In the genomic region with DNA sequence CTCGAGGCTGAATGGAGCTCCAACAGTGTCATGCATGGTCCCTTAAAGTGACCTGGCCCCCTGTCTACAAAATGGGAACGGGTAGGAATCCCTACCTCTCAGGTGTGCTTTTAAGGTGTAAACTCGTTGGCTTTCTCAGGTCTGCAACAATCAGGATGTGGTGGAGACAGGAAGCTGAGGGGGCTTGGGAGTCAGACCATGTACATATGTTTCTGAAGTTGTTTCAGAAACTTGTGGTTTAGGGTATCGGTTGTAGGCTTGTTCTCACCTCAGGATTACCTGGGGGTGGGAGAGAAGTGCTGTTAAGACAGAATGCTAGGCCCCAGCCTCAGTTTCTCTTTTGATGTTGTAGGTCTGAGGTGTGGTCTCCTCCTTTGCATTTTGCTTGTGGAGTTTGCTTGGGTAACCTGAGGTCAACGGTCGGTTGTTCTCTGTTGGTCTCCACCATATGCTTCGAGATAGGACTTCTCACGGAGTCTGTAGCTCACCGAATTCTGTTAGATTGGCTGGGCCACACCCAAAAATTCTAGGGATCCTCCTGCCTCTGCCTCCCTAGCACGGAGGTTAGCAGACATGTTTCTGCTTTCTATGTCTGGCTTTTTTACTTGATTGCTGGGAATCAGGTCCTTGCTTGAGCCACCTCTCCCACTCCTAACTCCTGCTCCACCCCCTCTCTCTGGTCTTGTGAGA, we compare ENCODE assay signal across 11 mouse cellular contexts. TPM values are rescaled to one million over a fixed set of nuclear protein-coding genes. Genes with fewer than 3 reads are reported as not detected.
DNase-seq lines count a peak whose midpoint lies in the region; ATAC-seq and TF ChIP-seq lines count a peak whose summit lies in the region.
"Had no signal": no experiment of that assay in that cellular context is flagged by ENCODE, and none has a peak within 500 bp of the region (broad histone marks: within the 10 kb centered on the region; RNA-seq: fewer than 3 reads in every experiment).

No protein-coding gene starts in this region.

- no peak for TF ChIP-seq CTCF in intestine, postnatal 0 days (IDR thresholded peaks at IDR 0.05; ENCODE audit: low read depth)
- TF ChIP-seq CTCF in MEL (IDR thresholded peaks at IDR 0.05 in 2 of 3, conservative IDR thresholded peaks at IDR 0.05 in 1 of 3; ENCODE audit: control insufficient read depth in 1 of 3, insufficient read depth in 1 of 3, low read depth in 2 of 3, low read length in 3 of 3, poor library complexity in 1 of 3, severe bottlenecking in 1 of 3) = no peak

- peaks cover 16% of the 10 kb centered on the region for H3K36me3 ChIP-seq in intestine, embryonic 14.5 days (ENCODE audit: control insufficient read depth, insufficient read depth, low read length)
- H3K36me3 ChIP-seq in intestine, postnatal 0 days (ENCODE audit: control insufficient read depth, insufficient read depth) = no peaks in the 10 kb centered on the region
- H3K36me3 ChIP-seq in MEL (ENCODE audit: control insufficient read depth in 1 of 2, insufficient read depth in 2 of 2, low read length in 2 of 2) = peaks cover 0 to 42% of the 10 kb centered on the region in 2 experiments; a peak in 2 of 4 replicates
- H3K36me3 ChIP-seq in stomach, embryonic 16.5 days (ENCODE audit: control insufficient read depth, insufficient read depth, low read length) = peaks cover 3% of the 10 kb centered on the region; the same call in 1 of the 2 replicates
- peaks cover 12% of the 10 kb centered on the region for H3K36me3 ChIP-seq in hindbrain, embryonic 14.5 days (replicated peaks; ENCODE audit: control insufficient read depth, insufficient read depth)
- H3K36me3 ChIP-seq: midbrain, embryonic 15.5 days had no signal

- peaks cover 30% of the 10 kb centered on the region for H3K4me1 ChIP-seq in intestine, embryonic 14.5 days (replicated peaks; ENCODE audit: control insufficient read depth, insufficient read depth, low read length)
- no peaks in the 10 kb centered on the region; the same call in none of the 2 replicates for H3K4me1 ChIP-seq in intestine, postnatal 0 days (replicated peaks; ENCODE audit: control insufficient read depth, insufficient read depth, low read length)
- H3K4me1 ChIP-seq in MEL (ENCODE audit: control insufficient read depth in 1 of 2, insufficient read depth in 2 of 2, low read length in 2 of 2) = peaks cover 32 to 47% of the 10 kb centered on the region in 2 experiments
- H3K4me1 ChIP-seq in stomach, embryonic 16.5 days (ENCODE audit: control insufficient read depth, insufficient read depth, low read length) = peaks cover 30% of the 10 kb centered on the region
- H3K4me1 ChIP-seq in hindbrain, embryonic 14.5 days (replicated peaks; ENCODE audit: control insufficient read depth, insufficient read depth, low read length) = 0 out of 2 replicates have a peak, but pooled peaks cover 4% of the 10 kb centered on the region

- no peak for TF ChIP-seq RAD21 in MEL (IDR thresholded peaks at IDR 0.05; ENCODE audit: low read depth, low read length)

- no peak for TF ChIP-seq EP300 in MEL (IDR thresholded peaks at IDR 0.05; ENCODE audit: low read depth in 1 of 2, low read length in 2 of 2)

- no peak for DNase-seq in intestine, embryonic 14.5 days (ENCODE audit: low spot score)
- peak; percentile 21 for DNase-seq in MEL (ENCODE audit: low read depth, low spot score)
- DNase-seq in cerebellum, adult 9-10 months = no peak
- no peak for DNase-seq in adrenal gland, adult 18-20 months (ENCODE audit: low spot score in 2 of 2)
- no peak for DNase-seq in hindbrain, embryonic 14.5 days (ENCODE audit: low spot score)

- ATAC-seq in intestine, embryonic 14.5 days (replicated peaks; ENCODE audit: low FRiP score, low TSS enrichment, low read depth) = no peak
- ATAC-seq in intestine, postnatal 0 days = no peak
- ATAC-seq in inflammation-experienced regulatory T-cells, adult 6 months = peak; percentile 44
- no peak for ATAC-seq in stomach, embryonic 16.5 days (ENCODE audit: insufficient read depth, low FRiP score)
- ATAC-seq in hindbrain, embryonic 14.5 days (ENCODE audit: low FRiP score) = no peak
- ATAC-seq: midbrain, embryonic 15.5 days had no signal

- no peak overlapping the region for H3K9ac ChIP-seq in intestine, embryonic 14.5 days (ENCODE audit: low read length)
- H3K9ac ChIP-seq in intestine, postnatal 0 days (ENCODE audit: low read depth, low read length) = no peak overlapping the region
- H3K9ac ChIP-seq in MEL (ENCODE audit: control insufficient read depth, low read depth, low read length, poor library complexity, severe bottlenecking) = no peak overlapping the region; the same call in 1 of the 2 replicates
- H3K9ac ChIP-seq in stomach, embryonic 16.5 days (ENCODE audit: low read length) = no peak overlapping the region
- H3K9ac ChIP-seq in hindbrain, embryonic 14.5 days = no peak overlapping the region
- H3K9ac ChIP-seq: hindbrain, embryonic 15.5 days; midbrain, embryonic 15.5 days had no signal

- H3K79me2 ChIP-seq in MEL (ENCODE audit: control insufficient read depth, insufficient read depth, low read length, poor library complexity) = no peaks in the 10 kb centered on the region

- H3K27me3 ChIP-seq in intestine, embryonic 14.5 days (replicated peaks; ENCODE audit: control insufficient read depth, insufficient read depth, low read length) = no peaks in the 10 kb centered on the region
- H3K27me3 ChIP-seq in intestine, postnatal 0 days (replicated peaks; ENCODE audit: control insufficient read depth, insufficient read depth, low read length) = no peaks in the 10 kb centered on the region
- H3K27me3 ChIP-seq in MEL (ENCODE audit: control insufficient read depth in 1 of 2, insufficient read depth in 2 of 2, low read length in 2 of 2) = no peaks in the 10 kb centered on the region
- H3K27me3 ChIP-seq in stomach, embryonic 16.5 days (ENCODE audit: control insufficient read depth, insufficient read depth, low read length) = no peaks in the 10 kb centered on the region
- H3K27me3 ChIP-seq in hindbrain, embryonic 14.5 days (ENCODE audit: control insufficient read depth, insufficient read depth, low read length) = no peaks in the 10 kb centered on the region
- H3K27me3 ChIP-seq: hindbrain, embryonic 15.5 days; midbrain, embryonic 15.5 days had no signal

- H3K4me2 ChIP-seq in intestine, embryonic 14.5 days (ENCODE audit: low read length) = no peak overlapping the region
- no peak overlapping the region for H3K4me2 ChIP-seq in intestine, postnatal 0 days (replicated peaks; ENCODE audit: low read depth)
- H3K4me2 ChIP-seq in stomach, embryonic 16.5 days (ENCODE audit: low read depth, low read length) = no peak overlapping the region
- H3K4me2 ChIP-seq in hindbrain, embryonic 14.5 days (replicated peaks) = no peak overlapping the region
- H3K4me2 ChIP-seq: hindbrain, embryonic 15.5 days; midbrain, embryonic 15.5 days had no signal

- H3K4me3 ChIP-seq in intestine, embryonic 14.5 days (ENCODE audit: low read depth, low read length) = no peak overlapping the region
- no peak overlapping the region for H3K4me3 ChIP-seq in intestine, postnatal 0 days (ENCODE audit: low read depth, low read length)
- no peak overlapping the region for H3K4me3 ChIP-seq in MEL (ENCODE audit: control insufficient read depth in 1 of 2, insufficient read depth in 1 of 2, low read depth in 2 of 2, low read length in 2 of 2)
- no peak overlapping the region for H3K4me3 ChIP-seq in stomach, embryonic 16.5 days (replicated peaks; ENCODE audit: low read length)
- no peak overlapping the region for H3K4me3 ChIP-seq in hindbrain, embryonic 14.5 days (replicated peaks; ENCODE audit: low read length)
- H3K4me3 ChIP-seq: hindbrain, embryonic 15.5 days; limb, embryonic 10.5 days; midbrain, embryonic 15.5 days had no signal

- peak overlapping the region; percentile 51; the same call in 1 of the 2 replicates for H3K27ac ChIP-seq in intestine, embryonic 14.5 days (ENCODE audit: low read depth)
- no peak overlapping the region for H3K27ac ChIP-seq in intestine, postnatal 0 days (ENCODE audit: low read depth, low read length)
- peak overlapping the region; percentile 91 for H3K27ac ChIP-seq in MEL (ENCODE audit: control insufficient read depth, low read depth, low read length)
- H3K27ac ChIP-seq in stomach, embryonic 16.5 days (ENCODE audit: low read length) = peak overlapping the region; percentile 81
- H3K27ac ChIP-seq in hindbrain, embryonic 14.5 days = no peak overlapping the region
- H3K27ac ChIP-seq: hindbrain, embryonic 15.5 days; midbrain, embryonic 15.5 days had no signal

- H3K9me3 ChIP-seq in intestine, embryonic 14.5 days (ENCODE audit: control insufficient read depth, low read length) = no peaks in the 10 kb centered on the region
- no peaks in the 10 kb centered on the region for H3K9me3 ChIP-seq in intestine, postnatal 0 days (ENCODE audit: control insufficient read depth)
- no peaks in the 10 kb centered on the region for H3K9me3 ChIP-seq in MEL (replicated peaks; ENCODE audit: insufficient read depth, low read length)
- no peaks in the 10 kb centered on the region for H3K9me3 ChIP-seq in stomach, embryonic 16.5 days (replicated peaks; ENCODE audit: control insufficient read depth, low read length)
- H3K9me3 ChIP-seq in hindbrain, embryonic 14.5 days (ENCODE audit: control insufficient read depth, low read length) = no peaks in the 10 kb centered on the region
- H3K9me3 ChIP-seq: hindbrain, embryonic 15.5 days; limb, embryonic 10.5 days; midbrain, embryonic 15.5 days had no signal

- TF ChIP-seq POLR2A in MEL (IDR thresholded peaks at IDR 0.05; ENCODE audit: control insufficient read depth in 1 of 2, insufficient read depth in 1 of 2, low read depth in 1 of 2, low read length in 2 of 2, poor library complexity in 1 of 2) = no peak; a peak in 1 of 4 replicates

- WGBS in intestine, embryonic 14.5 days = 90% methylated on average over 10 of the region's 10 CpGs
- WGBS in intestine, postnatal 0 days = 86% methylated on average over 10 of the region's 10 CpGs
- WGBS in stomach, embryonic 16.5 days = 90% methylated on average over 10 of the region's 10 CpGs
- WGBS in hindbrain, embryonic 14.5 days = 93% methylated on average over 10 of the region's 10 CpGs

RNA-seq across cellular contexts. Expression of gene Adam19, which starts 34.4 kb away (rescaled TPM):
- polyA plus RNA-seq in intestine, embryonic 14.5 days (2014; fragmentation: Nextera tagmentation; extraction: Ambion mirVana) = 21.3 and 24.6 TPM in 2 replicates
- 4.0 and 4.5 TPM in 2 replicates for polyA plus RNA-seq in intestine, postnatal 0 days (2015; fragmentation: Nextera tagmentation; extraction: Ambion mirVana)
- 0.12 and 0.16 TPM in 2 replicates for total RNA-seq in MEL (2012; rRNA removed)
- under 1 TPM in 1 of 2 experiments, not detected in 1; 0.19 TPM for polyA plus RNA-seq in MEL (2012; ENCODE audit: insufficient read depth in 1 of 2, insufficient read length in 2 of 2, low read depth in 1 of 2, low replicate concordance in 2 of 2, missing spikeins in 1 of 2)
- 100 to 1,000 TPM in 2 of 3 experiments, 10 to 100 TPM in 1; 70.9 to 111 (median 101) TPM for polyA plus RNA-seq in inflammation-experienced regulatory T-cells, adult 6 months (2017; shearing (Covaris generic))
- polyA plus RNA-seq in stomach, embryonic 16.5 days (2015; fragmentation: Nextera tagmentation; extraction: Ambion mirVana) = 22.0 and 22.4 TPM in 2 replicates
- total RNA-seq in adrenal gland, adult 18-20 months (2021) = 1 to 10 TPM; 1.5 to 3.5 TPM
- polyA plus RNA-seq in hindbrain, embryonic 14.5 days (2014; fragmentation: Nextera tagmentation; extraction: Ambion mirVana) = 12.2 and 14.5 TPM in 2 replicates

RNA-seq across cellular contexts. Expression of gene Gm12166, which starts 38.1 kb away (rescaled TPM):
- polyA plus RNA-seq in intestine, embryonic 14.5 days (2014; fragmentation: Nextera tagmentation; extraction: Ambion mirVana) = 4.1 and 4.6 TPM in 2 replicates
- polyA plus RNA-seq in intestine, postnatal 0 days (2015; fragmentation: Nextera tagmentation; extraction: Ambion mirVana) = 9.5 and 10.2 TPM in 2 replicates
- total RNA-seq in MEL (2012; rRNA removed) = 3.9 and 6.8 TPM in 2 replicates
- 1 to 10 TPM in 1 of 2 experiments, not detected in 1; 4.1 TPM for polyA plus RNA-seq in MEL (2012; ENCODE audit: insufficient read depth in 1 of 2, insufficient read length in 2 of 2, low read depth in 1 of 2, low replicate concordance in 2 of 2, missing spikeins in 1 of 2)
- 10 to 100 TPM; 15.5 to 45.9 (median 21.9) TPM for polyA plus RNA-seq in inflammation-experienced regulatory T-cells, adult 6 months (2017; shearing (Covaris generic))
- polyA plus RNA-seq in stomach, embryonic 16.5 days (2015; fragmentation: Nextera tagmentation; extraction: Ambion mirVana) = 4.7 and 7.9 TPM in 2 replicates
- 1 to 10 TPM; 3.1 to 3.3 TPM for total RNA-seq in adrenal gland, adult 18-20 months (2021)
- polyA plus RNA-seq in hindbrain, embryonic 14.5 days (2014; fragmentation: Nextera tagmentation; extraction: Ambion mirVana) = 4.4 and 6.6 TPM in 2 replicates

Comparison
In these comparisons a context has a peak if more than half of its experiments do, and no peak if none do; other contexts are left out.
1. H3K27ac ChIP-seq: peak in intestine, embryonic 14.5 days (single experiment), MEL (single experiment) and stomach, embryonic 16.5 days (single experiment); none in intestine, postnatal 0 days (single experiment) and hindbrain, embryonic 14.5 days (single experiment).